Mouse (Mus musculus) thymus, postnatal 14 days (tissue): ENCODE data around the gene Golga7b.

Experiments used
- DNase-seq: peaks from one replicate; pipeline ENCODE4 v3.0.0; 2021

The Golga7b gene

DNA sequence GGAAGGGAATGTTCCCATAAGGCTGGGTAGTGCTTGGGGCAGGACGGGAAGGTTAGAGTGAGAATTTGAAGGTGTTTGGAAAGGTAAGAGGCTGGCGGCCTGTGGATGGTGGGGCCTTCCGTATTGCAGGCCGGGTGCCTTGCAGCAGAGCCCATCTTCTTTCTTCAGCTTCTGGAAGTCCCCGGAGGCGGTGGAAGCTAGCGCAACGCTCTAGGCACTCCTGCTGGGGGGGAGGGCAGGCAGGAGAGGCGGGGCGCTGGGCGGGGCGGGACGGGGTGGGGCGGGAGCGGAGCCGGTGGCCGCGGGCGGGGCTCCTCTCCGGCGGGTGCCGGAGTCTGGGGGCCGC lies 8.0 kb downstream of the Golga7b start:
- DNase-seq = peak; percentile 15

DNA sequence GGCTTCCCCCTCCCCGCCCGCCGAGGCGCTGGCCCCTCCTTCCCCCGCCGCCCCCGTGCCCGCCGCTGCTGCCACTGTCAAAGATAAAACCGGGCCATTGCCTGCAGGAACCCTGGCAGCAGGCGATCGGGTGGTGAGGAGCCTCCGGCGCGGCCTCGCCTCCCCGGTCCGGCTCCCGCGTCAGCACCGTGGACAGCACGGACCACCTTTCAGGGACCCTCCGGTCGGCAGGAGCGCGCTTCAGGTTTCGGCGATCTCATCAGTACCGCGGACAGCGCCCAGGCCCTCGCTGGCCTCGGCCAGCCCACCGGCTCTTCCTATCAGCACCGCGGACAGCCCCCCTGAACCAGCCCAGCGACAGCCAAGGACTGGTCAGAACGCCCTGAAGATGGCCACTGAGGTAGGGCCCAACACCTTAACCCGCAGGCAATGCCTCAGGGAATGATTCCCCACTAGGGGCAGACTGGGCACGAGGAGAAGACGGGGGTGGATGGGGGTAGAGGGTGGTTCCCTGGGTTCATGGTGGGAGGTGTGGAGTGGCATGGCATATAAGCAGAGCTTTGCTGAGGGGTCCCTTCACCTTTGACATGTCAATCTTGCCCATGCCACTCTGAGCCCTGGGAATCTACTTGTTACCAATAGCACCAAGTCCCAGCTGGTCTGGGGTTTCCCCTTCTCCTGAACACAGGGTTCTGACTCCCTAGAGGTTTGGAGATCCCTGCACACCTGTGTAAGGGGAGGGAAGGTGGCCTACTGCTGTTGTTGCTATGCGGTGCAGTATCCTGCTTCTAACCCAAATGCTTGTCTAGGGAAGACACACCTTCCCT lies 8.6 kb downstream of the Golga7b start:
- DNase-seq = peak; percentile 72

DNA sequence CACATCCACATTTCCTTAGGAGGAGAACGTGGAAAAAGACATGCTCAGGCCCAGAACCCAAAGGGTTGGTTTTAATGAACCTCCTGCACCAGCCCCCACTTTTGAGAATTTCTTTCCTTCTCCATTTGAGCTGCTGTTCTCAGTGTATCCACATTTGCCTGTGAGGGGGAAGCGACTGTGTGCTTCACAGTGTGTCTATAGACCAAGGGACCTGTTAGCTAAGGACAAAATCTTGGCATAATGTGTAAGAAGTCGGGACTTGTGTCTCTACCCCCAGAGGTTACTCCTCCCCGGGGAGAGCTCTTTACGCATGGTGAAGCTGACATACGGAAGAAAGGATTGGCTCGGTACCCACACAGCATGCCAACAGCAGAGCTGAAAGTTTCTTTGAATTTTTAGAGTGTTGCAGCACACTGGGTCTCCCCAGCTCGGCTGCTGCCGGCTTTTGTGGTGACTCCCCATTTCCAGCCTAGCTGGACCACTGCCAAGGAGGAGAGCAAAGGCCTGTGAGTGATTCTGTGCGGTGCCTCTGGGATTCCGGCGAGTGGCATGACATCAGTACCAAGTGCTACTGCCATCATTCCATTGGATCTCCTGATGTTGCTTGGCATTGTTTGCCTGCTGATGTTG lies 9.4 kb downstream of the Golga7b start:
- no peak for DNase-seq

DNA sequence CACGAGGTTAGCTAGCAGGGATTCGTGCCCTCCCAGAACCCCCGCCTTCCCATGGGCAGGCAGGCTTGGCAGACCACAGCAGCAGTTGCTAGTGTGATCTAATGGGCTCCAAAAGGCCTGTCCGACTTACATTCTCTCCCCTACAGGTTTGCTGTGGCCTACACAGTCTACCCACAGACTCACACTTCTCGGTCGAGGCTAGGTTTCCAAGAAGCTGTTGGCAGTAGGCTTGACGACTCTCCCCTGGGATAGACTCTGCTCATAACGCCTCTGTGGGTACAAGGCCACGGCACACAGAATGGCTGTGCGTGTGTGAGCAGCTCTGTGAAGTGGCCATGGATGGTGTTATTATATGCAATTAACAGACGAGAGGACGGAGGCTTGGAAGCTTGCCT lies 9.9 kb downstream of the Golga7b start:
- no peak for DNase-seq

DNA sequence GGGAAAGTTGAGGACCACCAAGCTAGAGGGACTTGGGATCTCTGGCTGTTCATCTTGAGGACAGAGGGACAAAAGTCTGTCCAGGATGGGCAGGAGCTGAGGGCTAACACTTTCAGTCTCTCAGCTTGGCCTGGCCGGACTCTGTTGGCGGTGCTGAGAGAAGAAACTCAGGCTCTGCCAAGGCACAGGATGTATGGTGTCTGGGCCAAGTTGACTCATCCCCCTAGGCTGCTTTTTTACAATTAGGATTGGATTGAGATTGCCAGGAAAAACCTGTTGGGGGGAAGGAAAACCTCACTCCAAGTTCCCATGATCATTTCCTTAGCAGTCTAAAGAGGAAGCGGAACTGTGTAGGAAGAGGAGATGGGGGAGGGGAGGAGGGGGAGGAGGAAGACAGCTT lies 10.7 kb downstream of the Golga7b start:
- DNase-seq = no peak

DNA sequence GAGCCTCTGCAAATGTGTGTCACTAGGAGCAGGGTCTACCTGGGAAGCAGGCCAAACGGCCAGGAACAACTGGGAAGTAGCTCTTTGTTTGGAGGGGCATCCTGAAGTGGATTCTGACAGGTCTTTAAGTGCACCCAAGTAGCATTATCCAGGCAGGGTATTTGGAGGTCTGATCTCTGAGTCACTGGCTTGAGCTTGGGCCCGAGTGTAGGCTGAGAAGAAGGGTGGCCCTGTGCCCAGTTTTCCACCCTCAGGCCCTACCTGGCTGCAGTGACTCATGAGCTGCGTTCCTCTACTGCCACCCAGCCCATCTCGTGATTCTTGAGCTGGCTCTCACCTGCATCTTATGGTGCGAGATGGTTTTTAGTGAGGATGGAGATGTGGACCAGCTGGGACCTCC lies 11.2 kb downstream of the Golga7b start:
- DNase-seq = no peak

DNA sequence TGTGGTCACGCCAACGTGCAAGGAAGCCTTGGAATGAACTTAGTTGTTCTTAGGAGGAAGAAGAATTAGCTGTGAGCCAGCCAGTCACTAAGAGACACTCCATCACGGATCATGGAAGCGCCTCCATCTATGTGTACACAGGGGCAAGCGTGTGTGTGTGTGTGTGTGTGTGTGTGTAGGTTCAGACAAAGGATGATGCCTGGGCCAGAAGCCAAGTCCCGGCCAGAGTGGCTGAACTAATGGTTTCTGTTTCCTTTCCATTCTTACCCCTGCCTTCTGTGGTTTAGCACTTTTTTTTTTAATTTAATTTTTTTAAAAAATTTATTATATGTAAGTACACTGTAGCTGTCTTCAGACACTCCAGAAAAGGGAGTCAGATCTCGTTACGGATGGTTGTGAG lies 13.1 kb downstream of the Golga7b start:
- no peak for DNase-seq

DNA sequence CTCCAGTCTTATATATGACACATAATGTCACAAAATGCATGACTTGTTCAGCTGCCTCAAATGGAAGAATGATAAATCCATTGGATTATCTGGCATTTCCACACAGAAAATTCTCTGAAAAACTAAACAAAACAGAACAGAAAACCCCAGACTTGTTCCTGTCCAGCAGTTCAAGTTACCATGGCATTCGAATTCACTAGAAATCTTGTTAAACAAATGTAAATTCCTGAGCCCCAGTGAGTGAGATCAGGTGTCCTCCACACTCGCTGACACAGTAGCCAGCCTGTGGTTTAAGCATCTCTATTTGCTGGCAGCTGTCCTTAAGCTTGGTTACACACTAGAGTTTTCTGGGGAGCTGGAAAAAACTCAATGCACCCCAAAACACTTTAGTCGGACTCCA lies 16.1 kb downstream of the Golga7b start:
- DNase-seq = no peak

DNA sequence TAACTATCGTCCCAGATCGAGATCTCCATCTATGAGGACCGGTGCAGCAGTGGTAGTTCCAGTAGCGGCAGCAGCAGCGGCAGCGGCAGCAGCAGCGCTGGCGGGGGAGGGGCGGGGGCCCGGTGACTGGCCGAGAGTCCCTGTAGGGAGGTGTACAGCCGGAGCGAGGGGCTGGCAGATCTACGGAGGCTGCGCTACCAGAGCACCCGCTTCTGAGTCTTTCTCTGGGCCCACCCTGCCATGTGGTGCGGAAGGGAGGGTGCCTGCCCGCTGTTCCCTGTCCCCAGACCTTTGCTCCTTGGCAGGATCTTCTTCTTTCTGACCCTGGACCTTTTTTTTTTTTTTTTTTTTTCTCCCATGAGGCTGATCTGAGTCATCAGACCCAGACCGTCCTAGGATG lies 21.0 kb downstream of the Golga7b start:
- DNase-seq = peak; percentile 11

DNA sequence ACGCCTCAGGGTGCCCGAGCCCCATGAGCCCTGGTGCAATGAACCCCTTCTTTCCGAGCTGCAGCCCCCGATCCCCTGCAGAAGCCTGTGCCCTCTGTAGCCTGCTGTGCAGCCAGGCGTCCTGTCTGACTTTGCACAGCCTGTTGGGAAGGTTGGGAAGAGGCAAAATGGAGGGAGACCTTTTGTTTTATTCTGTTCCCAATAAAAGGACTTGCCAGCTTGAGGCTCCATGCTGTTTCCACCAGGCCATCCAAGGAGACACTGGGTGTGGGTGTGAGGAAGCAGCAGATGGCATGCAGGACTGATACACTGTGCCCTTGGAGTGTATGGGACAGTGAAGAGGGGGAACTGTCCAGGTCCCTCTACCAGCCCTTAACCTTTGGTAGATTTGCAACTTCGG lies 22.7 kb downstream of the Golga7b start:
- no peak for DNase-seq

DNA sequence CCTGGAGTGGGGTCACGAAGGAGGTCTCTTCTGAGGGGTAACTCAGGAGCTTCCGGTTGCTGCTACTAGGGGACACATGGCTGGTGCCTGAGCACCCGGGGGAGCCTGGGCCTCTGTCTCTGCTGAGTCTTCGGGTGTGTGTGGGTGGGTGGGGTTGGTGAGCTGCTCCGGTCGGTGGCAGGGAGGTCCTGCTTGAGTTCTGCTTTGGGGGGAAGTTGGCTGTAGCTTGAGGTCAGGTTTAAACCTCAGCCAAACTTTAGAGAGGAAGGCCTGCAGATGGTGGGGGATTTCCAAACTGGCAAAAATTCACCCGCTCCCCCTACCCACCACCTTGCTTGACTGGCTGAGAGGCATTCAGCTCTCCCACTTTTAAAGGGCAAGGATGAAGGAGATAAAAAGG lies 23.8 kb downstream of the Golga7b start:
- DNase-seq = no peak

DNA sequence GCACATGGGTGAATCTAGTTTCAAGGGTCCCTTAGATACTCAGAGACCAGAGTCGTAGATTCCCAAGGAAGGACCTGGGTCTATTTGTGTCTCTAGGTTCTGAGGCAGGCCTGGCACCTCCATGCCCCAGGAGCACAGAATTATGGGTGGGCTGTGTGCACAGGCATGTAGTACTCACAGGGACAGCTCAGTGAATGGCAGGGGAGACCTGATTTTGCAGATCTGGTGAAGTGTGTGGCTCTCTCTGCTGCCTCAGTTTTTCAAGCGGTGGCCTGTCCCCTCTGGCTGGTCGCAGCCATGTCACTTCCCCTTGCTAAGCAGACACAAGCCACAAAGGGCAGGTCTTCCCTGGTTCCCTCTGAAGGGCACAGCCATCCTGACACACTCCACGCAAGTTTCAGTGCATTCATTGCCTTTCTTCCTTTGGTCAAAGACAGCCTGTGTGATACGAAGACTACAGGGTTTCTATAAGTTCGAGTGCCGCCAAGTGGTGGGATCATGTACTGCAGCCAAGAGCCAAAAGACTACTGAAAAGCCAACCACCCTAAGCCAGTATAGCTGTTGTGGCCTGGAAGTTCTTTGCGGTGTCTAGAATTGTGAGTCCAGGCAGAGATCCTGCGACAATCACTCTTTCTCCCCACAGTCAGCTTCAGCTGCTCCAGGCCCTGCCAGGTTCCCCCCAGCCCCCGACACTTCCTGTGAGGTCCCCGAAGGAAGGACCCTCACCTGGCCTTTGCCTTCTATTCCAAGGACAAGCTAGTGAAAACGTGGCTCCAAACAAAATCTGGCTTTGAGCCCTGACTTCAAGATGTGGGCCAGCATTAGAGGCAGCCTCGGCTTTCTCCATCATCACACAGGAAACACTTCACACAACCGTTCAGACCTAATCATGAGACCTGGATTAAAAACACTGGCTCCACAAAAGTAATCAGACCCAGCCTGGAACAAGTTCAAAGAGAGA lies 24.9 kb downstream of the Golga7b start:
- peak; percentile 61 for DNase-seq

DNA sequence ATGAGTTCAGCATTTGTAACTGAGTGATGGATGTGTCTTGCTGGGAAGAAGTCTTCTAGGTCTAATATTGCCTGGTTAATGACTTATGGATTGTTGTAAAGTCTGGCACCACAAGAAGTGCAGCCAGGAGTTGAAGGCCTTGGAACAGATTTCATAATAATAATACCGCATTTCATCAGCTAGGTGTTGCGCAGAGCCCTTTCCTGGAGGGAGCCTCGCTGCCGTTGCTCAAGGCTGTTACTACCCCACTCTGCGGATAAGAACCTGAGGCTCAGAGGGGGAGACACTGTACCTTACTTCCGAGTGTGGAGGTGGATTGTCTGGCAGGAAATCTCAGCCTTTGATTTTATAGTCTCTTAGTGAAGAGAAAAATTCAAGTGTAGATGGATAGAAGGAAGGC lies 29.9 kb downstream of the Golga7b start:
- DNase-seq = no peak

DNA sequence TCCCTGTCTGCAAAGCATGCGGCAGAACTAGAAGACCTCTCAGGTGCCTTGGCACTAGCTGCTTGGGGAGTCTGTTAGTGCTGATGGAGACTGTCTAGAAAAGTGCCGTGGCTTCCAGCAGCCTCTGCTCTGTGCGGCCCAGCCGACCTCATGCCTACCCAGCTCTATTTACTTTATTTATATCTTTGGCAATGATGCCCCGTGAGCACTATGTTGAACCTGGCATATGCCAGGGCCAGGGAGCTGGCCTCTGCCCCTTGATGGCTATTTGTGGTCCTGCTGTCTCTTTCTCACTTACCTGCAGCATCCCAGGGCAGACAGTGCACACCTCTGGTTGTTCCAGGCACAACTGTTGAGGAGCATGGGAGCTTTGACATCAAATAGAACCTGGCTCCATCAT lies 31.1 kb downstream of the Golga7b start:
- DNase-seq = no peak

DNA sequence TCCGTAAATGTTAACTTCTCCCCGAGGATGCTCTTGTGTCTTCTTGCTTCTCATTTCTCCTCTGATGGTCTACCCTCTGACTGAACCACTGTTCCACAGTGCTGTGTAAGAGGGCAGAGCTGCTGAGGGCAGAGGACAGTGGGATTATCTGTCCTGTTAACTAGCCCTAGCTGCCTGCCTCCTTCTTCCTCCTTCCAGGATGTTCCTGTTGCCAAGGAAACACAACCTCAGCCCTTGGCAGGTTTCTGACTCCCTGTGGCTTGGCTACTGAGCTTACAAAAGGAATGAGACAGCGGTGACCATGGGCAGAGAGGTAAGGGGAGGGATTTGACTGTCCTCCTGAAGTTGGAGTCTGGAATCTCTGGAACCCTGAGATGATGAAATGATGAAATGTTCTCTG lies 32.2 kb downstream of the Golga7b start:
- DNase-seq = no peak

DNA sequence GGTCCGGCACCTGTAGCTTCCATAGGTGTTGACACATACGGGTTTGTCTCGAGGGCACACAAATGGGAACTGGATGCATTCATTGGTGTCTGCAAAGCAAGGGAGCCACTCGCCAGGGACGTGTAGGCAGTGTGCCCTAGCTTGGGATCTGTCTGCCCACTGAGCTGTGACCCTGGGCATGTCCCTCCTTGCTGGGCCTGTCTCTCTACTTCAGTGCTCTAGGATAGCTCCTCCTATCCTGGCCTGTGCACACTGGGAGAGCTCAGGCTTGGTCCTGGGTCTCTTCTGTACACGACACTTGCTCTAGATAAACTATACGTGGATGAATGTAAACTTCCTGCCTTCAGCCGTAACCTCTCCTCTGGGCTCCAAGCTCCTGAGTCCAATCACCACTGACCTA lies 36.8 kb downstream of the Golga7b start:
- DNase-seq = no peak

DNA sequence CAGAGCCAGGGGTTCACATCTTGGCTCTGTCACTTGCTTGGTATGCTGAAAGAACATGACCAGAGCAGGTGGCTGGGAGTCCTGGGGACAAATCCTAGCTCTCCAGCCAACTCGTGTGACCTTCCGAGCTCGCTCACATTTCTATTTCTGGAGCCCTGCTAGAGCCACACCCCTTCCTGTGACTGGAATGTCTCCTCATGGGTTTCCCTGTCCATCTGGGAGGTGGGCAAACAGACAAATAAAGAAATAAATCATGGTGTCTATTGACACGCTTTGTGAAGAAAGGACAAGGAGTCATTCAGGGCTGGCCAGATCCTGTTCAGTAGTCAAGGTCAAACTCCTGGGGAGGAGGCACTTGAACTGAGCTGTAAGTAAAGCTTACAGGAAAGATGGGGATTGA lies 41.0 kb downstream of the Golga7b start:
- no peak for DNase-seq

DNA sequence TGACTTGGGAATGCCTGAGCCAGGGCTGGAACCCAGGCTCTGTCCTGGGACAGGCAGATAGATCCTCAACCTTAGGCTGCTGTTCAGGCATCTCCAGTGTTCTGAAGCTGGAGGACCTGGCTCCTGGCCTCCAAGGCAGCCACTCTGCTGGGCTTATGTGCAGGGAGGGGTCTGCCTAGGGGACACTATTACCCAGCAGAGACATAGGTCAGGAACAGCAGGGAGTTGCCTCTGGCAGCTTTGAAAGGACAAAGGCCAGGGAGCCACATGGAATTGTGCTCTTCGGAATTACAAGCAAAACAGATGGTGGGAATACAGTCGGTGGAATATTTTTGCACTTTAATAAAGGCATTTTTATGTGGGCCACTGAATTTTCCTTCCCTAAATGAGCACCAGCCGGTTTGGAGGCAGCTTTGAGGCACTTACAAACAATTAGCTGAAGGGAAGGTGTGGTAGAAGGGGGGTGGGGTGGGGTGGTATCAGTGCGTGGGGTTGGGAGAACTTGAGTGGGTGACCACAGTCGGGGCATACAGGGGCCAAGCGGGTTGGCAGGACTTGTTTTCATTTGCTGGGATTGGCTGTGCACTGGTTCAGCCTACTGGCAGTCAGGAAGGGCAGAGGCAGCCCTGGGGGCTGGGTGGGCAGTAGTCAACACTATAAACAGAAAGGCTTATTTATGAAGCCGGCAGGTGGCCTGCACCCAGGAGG lies 43.7 kb downstream of the Golga7b start:
- DNase-seq = no peak

DNA sequence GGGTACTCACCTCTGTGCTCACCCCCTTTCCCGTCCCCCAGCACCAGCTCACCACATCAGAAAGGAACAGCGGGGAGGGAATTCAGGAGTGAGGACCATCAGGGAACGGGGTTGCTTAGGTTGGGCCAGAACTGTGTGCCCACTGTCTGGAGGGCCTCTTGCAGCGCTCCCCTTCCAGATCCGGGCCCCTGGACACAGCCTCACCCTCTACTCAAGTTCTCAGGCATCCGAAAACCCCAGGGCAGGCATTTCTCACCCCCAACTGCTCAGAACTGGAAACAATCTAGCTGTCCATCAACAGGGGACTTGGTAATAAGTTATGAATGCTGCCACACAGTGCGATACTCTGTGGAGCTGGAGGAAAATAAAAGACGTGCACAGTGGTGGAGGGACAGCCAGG lies 44.7 kb downstream of the Golga7b start:
- no peak for DNase-seq

DNA sequence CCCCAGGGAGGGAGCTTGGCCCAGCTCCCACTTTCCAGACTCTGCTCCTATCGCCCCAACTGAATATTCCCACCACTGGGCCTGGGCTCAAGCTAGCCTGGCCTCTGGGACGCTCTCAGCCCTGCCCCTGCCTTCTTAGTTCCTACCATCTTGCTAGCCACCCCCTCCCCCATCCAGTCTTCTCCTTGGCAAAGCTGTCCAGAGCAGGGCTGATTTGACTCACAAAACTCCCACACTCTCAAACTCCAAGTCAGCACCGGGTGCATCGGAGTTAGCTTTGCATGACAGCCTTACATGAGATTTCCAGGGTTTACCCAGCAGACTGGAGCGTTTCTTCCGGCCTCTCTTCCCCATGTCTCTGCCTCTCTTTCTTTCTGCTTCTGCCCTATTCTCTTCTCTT lies 45.8 kb downstream of the Golga7b start:
- DNase-seq = no peak

DNA sequence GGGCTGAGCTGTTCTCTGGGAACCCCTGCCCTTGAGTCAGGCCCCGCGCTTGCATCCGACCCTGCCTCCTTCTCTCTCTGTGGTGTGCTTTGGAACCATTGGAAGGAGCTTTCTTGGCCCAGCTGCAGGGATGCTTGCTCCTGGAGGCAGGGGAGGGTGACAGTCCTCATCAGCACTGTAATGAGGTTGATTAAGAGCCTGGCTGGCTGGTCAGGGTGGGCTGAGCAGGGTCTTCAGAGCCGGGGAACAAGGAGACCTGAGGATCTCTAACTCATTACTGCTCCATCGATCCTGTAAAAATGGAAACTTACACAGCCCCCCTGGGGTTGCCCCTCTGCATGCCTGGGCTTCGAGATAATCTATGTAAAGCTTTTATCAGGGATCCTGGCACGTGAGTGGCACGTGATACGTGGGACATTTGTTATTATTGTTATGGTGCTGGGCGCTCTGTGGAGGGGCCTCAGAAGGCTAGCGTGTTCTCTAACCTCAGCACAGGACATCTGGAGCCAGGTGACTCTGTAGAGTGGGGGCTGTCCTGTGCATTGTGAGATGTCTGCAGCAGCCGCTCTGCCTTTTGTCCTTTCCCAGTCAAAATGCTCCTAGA lies 55.9 kb downstream of the Golga7b start:
- no peak for DNase-seq

DNA sequence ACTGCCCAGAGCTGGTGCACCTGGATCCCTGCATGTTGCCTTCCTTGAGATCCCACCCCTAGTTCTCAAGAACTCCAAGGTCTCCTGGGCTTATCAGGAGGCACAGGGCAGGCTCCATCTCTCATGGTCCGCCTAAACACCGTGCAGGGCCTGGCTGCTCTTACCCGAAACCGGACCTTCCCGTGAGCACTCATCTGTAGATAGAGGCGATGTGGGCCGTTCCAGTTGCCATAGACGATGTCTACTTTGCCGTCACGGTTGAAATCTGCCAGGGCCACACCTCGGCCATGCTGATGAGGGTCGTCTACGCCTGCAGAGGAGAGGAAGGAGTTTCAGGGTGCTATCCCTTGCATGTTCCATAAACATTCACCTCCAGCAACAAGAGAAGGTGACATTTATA lies 57.1 kb downstream of the Golga7b start:
- DNase-seq = no peak

DNA sequence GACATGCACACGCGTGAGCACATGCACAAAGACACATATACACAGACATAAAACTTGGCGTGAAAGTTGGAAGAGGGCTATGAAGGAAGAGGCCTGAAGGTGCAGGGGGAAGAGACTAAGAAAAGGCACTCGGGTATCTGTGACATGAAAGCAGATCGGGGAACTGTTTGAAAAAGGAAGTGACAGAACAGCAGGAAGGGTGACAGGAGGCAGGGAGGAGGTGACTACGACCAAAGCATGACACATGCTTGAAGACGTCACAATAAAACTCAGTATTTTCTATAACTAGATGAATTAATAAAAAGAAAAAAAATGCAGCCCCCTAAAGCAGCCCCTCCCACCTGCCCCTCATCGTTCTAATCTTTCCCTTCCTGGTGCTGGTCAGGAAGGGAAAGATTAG lies 58.4 kb downstream of the Golga7b start:
- no peak for DNase-seq
